Mouse (Mus musculus): ENCODE results near the gene Sv2b. TPM values are rescaled to one million over a fixed set of nuclear protein-coding genes. Genes with fewer than 3 reads are reported as not detected.
"Not testable (repeated sequence)": the region's sequence is repeated elsewhere in the genome, so short reads cannot be mapped to it uniquely, and the experiment has no call there.

Sv2b gene
- polyA plus RNA-seq, 1 experiment from 2014 or later, result 7.4 TPM

DNA sequence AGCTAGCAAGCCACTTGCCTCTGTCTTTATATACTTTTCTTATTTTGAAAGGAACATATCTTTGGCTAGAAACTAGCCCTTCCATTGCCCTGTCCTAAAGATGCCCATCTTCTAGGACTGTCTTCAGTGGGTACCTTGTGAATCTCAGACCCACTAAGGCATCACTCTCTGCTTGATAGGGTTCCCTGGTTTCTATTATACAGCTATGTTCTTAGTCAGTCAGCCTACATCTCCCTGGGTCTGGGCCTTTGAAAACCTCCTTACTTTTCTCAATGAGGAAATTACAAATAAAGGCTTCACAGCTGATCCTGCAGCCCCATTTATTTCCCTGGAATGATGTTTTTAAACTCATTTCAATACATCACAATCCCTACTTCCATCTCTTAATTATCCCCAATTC lies 88.8 kb downstream of the Sv2b start:
- H3K4me1 ChIP-seq (ENCODE audit: control insufficient read depth, insufficient read depth, low read length), result no peaks in the 10 kb centered on the region
- no peak for ATAC-seq (ENCODE audit: insufficient number of reproducible peaks, insufficient read depth, low FRiP score, low read depth)
- no peaks in the 10 kb centered on the region for H3K36me3 ChIP-seq (ENCODE audit: control insufficient read depth, insufficient read depth, low read length)
- peaks cover 8% of the 10 kb centered on the region; the same call in 1 of the 2 replicates for H3K9me3 ChIP-seq (ENCODE audit: control insufficient read depth, low read depth, low read length)
- no peak overlapping the region for H3K4me3 ChIP-seq (ENCODE audit: low read depth, low read length)
- no peak overlapping the region for H3K9ac ChIP-seq (replicated peaks; ENCODE audit: low read depth, low read length)
- H3K27ac ChIP-seq (ENCODE audit: low read length), result no peak overlapping the region
- no peaks in the 10 kb centered on the region for H3K27me3 ChIP-seq (ENCODE audit: control insufficient read depth, insufficient read depth, low read length)
- no peak overlapping the region for H3K4me2 ChIP-seq (replicated peaks; ENCODE audit: low read depth, low read length)

DNA sequence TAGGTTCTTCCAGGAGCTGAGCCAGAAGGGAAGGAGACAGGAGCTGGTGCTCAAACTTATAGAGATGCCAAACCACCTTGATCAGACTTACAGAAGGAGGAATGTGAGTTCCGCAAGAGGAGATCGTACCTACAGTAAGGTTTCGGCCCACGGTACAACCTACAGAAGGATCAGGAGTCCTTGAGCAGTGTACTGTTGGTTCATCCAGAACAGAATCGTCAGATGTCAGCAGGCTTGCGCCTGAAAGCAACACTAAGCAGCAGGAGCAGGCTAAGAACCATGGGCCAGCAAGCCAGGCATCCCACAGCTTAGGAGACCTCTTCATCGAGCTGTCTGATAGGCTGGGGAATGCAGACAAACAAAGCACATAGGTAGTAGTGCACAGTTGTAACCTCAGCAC lies 92.9 kb downstream of the Sv2b start:
- Histone ChIP-seq H3K4me1 (ENCODE audit: control insufficient read depth, insufficient read depth, low read length) (no peaks in the 10 kb centered on the region), H3K4me3 (ENCODE audit: low read depth, low read length) (no peak overlapping the region), H3K27me3 (ENCODE audit: control insufficient read depth, insufficient read depth, low read length) (no peaks in the 10 kb centered on the region), H3K4me2 (replicated peaks; ENCODE audit: low read depth, low read length) (no peak overlapping the region), H3K9ac (replicated peaks; ENCODE audit: low read depth, low read length) (no peak overlapping the region), H3K36me3 (ENCODE audit: control insufficient read depth, insufficient read depth, low read length) (no peaks in the 10 kb centered on the region), H3K9me3 (ENCODE audit: control insufficient read depth, low read depth, low read length) (peaks cover 8% of the 10 kb centered on the region; the same call in 1 of the 2 replicates), H3K27ac (ENCODE audit: low read length) (no peak overlapping the region)
- WGBS, result 85% methylated on average over 7 of the region's 7 CpGs
- ATAC-seq (ENCODE audit: insufficient number of reproducible peaks, insufficient read depth, low FRiP score, low read depth), result no peak

DNA sequence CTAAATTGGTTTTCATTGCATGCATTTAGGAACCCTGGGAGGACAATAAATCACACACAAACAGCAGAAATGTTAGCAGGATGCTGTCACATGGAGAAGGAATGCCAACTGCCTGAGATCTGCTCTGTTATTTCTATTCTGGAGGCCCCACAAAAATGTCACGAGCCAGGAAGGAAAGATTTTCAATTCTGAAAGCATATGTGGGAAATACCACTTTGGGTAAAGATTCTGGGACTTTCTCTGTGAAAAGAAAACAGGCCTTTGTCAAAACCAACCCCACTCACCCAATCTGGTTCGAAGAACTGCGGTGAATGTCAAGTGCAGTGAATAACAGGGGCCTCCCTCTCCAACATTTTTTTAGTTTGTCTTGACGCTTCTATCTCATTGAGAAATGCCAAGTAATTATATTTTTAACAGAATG lies 99.8 kb downstream of the Sv2b start:
- whole genome bisulfite sequencing, result 32% methylated on average over 4 of the region's 4 CpGs
- Histone ChIP-seq H3K4me2 (replicated peaks; ENCODE audit: low read depth, low read length) (no peak overlapping the region), H3K27ac (ENCODE audit: low read length) (no peak overlapping the region), H3K36me3 (ENCODE audit: control insufficient read depth, insufficient read depth, low read length) (no peaks in the 10 kb centered on the region), H3K27me3 (ENCODE audit: control insufficient read depth, insufficient read depth, low read length) (no peaks in the 10 kb centered on the region), H3K9ac (replicated peaks; ENCODE audit: low read depth, low read length) (no peak overlapping the region), H3K9me3 (ENCODE audit: control insufficient read depth, low read depth, low read length) (no peaks in the 10 kb centered on the region), H3K4me3 (ENCODE audit: low read depth, low read length) (no peak overlapping the region), H3K4me1 (ENCODE audit: control insufficient read depth, insufficient read depth, low read length) (no peaks in the 10 kb centered on the region)
- ATAC-seq (ENCODE audit: insufficient number of reproducible peaks, insufficient read depth, low FRiP score, low read depth), result no peak

DNA sequence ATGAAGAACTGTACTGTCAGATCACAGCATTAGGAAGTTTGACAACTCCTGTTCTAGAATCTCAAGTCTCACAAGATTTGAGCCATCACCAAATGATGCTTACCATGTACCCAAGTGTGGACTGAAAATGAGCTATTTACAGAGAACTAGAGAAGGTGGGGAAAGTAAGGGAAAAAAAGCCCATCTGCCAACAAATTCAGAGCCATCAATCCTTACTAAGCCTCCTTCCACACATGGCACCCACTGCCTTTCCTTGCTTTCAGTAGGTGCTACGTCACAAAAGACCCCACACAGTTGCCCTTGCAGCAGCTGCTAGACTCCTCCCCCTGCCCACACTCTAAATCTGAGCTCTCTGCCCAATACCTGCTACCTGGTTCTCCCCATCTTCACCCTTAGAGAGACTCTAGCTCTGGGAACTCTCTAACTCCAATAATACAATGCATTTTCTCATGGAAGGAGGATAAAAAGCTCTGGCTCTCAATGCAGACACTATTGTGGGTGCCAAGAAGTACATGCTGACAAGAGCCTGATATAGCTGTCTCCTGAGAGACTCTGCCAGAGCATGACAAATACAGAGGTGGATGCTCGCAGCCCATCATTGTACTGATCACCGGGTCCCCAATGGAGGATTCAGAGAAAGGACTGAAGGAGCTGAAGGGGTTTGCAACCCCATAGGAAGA lies 101.0 kb downstream of the Sv2b start:
- Histone ChIP-seq H3K27me3 (ENCODE audit: control insufficient read depth, insufficient read depth, low read length) (no peaks in the 10 kb centered on the region), H3K9ac (replicated peaks; ENCODE audit: low read depth, low read length) (no peak overlapping the region), H3K4me1 (ENCODE audit: control insufficient read depth, insufficient read depth, low read length) (no peaks in the 10 kb centered on the region), H3K27ac (ENCODE audit: low read length) (no peak overlapping the region), H3K4me3 (ENCODE audit: low read depth, low read length) (no peak overlapping the region), H3K9me3 (ENCODE audit: control insufficient read depth, low read depth, low read length) (no peaks in the 10 kb centered on the region), H3K4me2 (replicated peaks; ENCODE audit: low read depth, low read length) (no peak overlapping the region), H3K36me3 (ENCODE audit: control insufficient read depth, insufficient read depth, low read length) (no peaks in the 10 kb centered on the region)
- WGBS, result 83% methylated on average over 3 of the region's 3 CpGs
- ATAC-seq (ENCODE audit: insufficient number of reproducible peaks, insufficient read depth, low FRiP score, low read depth), result no peak

DNA sequence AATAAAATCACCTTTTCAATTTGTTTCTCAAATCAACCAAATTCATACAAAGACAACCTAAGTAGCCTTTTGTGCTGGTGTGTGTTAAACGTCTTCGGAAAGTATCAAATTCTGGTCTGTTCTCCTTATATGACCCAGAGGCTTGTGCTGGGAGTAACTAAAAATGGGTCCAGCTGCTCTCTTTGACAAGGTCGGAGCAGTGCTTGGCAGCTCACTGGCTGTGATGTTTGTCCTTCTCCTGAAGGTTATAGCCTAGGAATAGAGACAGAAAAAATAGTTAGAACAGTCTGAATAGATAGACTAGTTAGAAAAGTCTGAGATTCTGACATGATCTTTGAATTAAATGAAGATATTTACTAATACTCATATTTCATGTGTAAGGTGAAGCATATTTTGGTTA lies 102.4 kb downstream of the Sv2b start:
- WGBS, result 87% methylated on average over 3 of the region's 3 CpGs
- Histone ChIP-seq H3K4me3 (ENCODE audit: low read depth, low read length) (no peak overlapping the region), H3K36me3 (ENCODE audit: control insufficient read depth, insufficient read depth, low read length) (no peaks in the 10 kb centered on the region), H3K27me3 (ENCODE audit: control insufficient read depth, insufficient read depth, low read length) (no peaks in the 10 kb centered on the region), H3K9me3 (ENCODE audit: control insufficient read depth, low read depth, low read length) (no peaks in the 10 kb centered on the region), H3K27ac (ENCODE audit: low read length) (no peak overlapping the region), H3K4me2 (replicated peaks; ENCODE audit: low read depth, low read length) (no peak overlapping the region), H3K4me1 (ENCODE audit: control insufficient read depth, insufficient read depth, low read length) (no peaks in the 10 kb centered on the region), H3K9ac (replicated peaks; ENCODE audit: low read depth, low read length) (no peak overlapping the region)
- no peak for ATAC-seq (ENCODE audit: insufficient number of reproducible peaks, insufficient read depth, low FRiP score, low read depth)

DNA sequence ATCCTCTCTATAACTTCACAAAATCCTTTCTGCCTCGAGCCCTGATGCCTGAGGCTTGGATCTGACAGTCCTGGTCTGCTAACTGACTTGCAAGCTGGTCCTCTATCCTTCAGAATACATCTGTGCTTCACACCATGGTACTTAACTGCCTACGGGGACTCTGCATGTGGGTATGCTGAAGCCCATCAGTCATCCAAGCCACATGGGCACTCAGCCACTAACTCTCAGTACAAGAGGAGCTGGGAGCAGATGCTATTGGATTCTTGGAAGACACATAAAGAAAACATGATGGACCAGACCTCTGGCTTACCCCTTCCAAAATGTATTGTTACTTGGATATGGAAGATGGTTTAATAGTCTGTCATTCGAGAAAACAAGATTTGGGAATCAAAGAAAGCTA lies 103.7 kb downstream of the Sv2b start:
- WGBS, result 79% methylated on average over 3 of the region's 3 CpGs
- H3K27ac ChIP-seq (ENCODE audit: low read length), result no peak overlapping the region
- ATAC-seq (ENCODE audit: insufficient number of reproducible peaks, insufficient read depth, low FRiP score, low read depth), result no peak

DNA sequence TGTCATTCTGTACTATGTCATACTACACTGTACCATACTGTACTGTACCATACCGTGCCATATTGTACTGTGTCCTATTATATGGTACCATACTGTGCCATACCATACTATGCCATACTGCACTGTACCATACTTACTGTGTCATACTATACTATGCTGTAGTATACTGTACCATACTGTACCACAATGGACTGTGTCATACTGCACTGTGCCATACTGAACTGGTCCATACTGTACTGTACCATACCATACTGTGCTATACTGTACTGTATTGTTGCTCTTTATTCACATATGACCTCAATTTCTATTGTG lies 114.2 kb downstream of the Sv2b start:
- not testable (repeated sequence) for H3K4me2 ChIP-seq (replicated peaks; ENCODE audit: low read depth, low read length); H3K9ac ChIP-seq (replicated peaks; ENCODE audit: low read depth, low read length); H3K4me1 ChIP-seq (ENCODE audit: control insufficient read depth, insufficient read depth, low read length); H3K27ac ChIP-seq (ENCODE audit: low read length); H3K4me3 ChIP-seq (ENCODE audit: low read depth, low read length); ATAC-seq (ENCODE audit: insufficient number of reproducible peaks, insufficient read depth, low FRiP score, low read depth); H3K27me3 ChIP-seq (ENCODE audit: control insufficient read depth, insufficient read depth, low read length); H3K9me3 ChIP-seq (ENCODE audit: control insufficient read depth, low read depth, low read length); H3K36me3 ChIP-seq (ENCODE audit: control insufficient read depth, insufficient read depth, low read length)
- 91% methylated on average over 1 of the region's 1 CpGs for WGBS

More for the DNA sequence above, 103.7 kb downstream of the Sv2b start:
- no peaks in the 10 kb centered on the region for H3K4me1 ChIP-seq (ENCODE audit: control insufficient read depth, insufficient read depth, low read length)
- no peaks in the 10 kb centered on the region for H3K9me3 ChIP-seq (ENCODE audit: control insufficient read depth, low read depth, low read length)
- H3K4me2 ChIP-seq (replicated peaks; ENCODE audit: low read depth, low read length), result no peak overlapping the region
- no peak overlapping the region for H3K4me3 ChIP-seq (ENCODE audit: low read depth, low read length)
- H3K27me3 ChIP-seq (ENCODE audit: control insufficient read depth, insufficient read depth, low read length), result no peaks in the 10 kb centered on the region
- no peaks in the 10 kb centered on the region for H3K36me3 ChIP-seq (ENCODE audit: control insufficient read depth, insufficient read depth, low read length)
- no peak overlapping the region for H3K9ac ChIP-seq (replicated peaks; ENCODE audit: low read depth, low read length)

DNA sequence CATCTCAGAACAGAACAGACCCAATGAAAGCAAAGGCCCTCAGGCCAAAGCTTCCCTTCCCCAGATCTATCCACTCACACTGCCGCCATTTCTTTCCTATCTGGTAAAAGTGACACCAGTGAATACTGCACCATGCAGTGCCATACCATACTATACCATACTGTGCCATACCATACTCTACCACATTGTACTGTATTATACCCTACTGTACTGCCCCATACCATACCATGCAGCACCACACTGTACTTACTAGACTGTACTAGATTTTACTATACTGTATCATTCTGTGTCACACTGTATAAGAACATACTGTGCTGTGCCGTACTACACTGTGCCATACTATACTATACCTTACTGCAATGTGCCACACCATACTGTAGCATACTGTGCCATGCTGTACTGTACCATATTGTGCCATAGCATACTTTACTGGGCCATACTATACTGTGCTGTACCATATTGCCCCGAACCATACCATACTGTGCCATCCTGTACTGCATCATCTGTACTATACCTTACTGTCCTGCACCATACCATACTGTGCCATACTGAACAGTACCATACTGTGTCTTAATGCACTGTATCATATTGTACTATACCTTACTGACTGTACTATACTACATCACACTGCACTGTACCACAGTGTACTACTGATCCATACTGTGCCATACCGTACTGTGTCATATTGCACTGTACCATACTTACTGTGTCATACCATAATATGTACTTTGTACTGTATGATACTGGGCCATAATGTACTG lies 114.7 kb downstream of the Sv2b start:
- Histone ChIP-seq H3K27me3 (ENCODE audit: control insufficient read depth, insufficient read depth, low read length) (no peaks in the 10 kb centered on the region), H3K9ac (replicated peaks; ENCODE audit: low read depth, low read length) (no peak overlapping the region), H3K4me1 (ENCODE audit: control insufficient read depth, insufficient read depth, low read length) (no peaks in the 10 kb centered on the region), H3K27ac (ENCODE audit: low read length) (no peak overlapping the region), H3K36me3 (ENCODE audit: control insufficient read depth, insufficient read depth, low read length) (no peaks in the 10 kb centered on the region), H3K9me3 (ENCODE audit: control insufficient read depth, low read depth, low read length) (no peaks in the 10 kb centered on the region), H3K4me2 (replicated peaks; ENCODE audit: low read depth, low read length) (no peak overlapping the region), H3K4me3 (ENCODE audit: low read depth, low read length) (no peak overlapping the region)
- 0 out of 2 replicates have a peak, but pooled peaks have one; percentile 42 for ATAC-seq (ENCODE audit: insufficient number of reproducible peaks, insufficient read depth, low FRiP score, low read depth)
- WGBS, result 96% methylated on average over 4 of the region's 4 CpGs

Data from stomach, embryonic 14.5 days (tissue).